Mouse (Mus musculus) MEL (cell line): ENCODE measurements around the gene Asprv1. TPM values are rescaled to one million over a fixed set of nuclear protein-coding genes. Genes with fewer than 3 reads are reported as not detected.
A peak's percentile ranks its signal among the peaks of the same experiment; 100 is the strongest.

Experiments used
- DNase-seq: peaks from one replicate; pipeline ENCODE4 v3.0.0; 2011; ENCODE audit warnings: low read depth, low spot score
- H3K27ac ChIP-seq: 2 replicates; pipeline ENCODE4 v1.5.1; 2012; ENCODE audit warnings: low read depth, mild to moderate bottlenecking, control low read depth, low read length, moderate library complexity; ENCODE audit not compliant: control insufficient read depth
- H3K27me3 ChIP-seq, 2 experiments: fragments of 150-350 bp in 1 of 2; sonication (generic) in 1 of 2; 2 replicates each; pipeline ENCODE4 v1.6.1; 2012; ENCODE audit warnings: low read length in 2 of 2, mild to moderate bottlenecking in 2 of 2, improper control_type of control experiment in 1 of 2, moderate library complexity in 1 of 2; ENCODE audit not compliant: insufficient read depth in 2 of 2, control insufficient read depth in 1 of 2
- H3K36me3 ChIP-seq, 2 experiments: 2 replicates each; pipeline ENCODE4 v1.6.1; 2012 to 2014; ENCODE audit warnings: low read length in 2 of 2, improper control_type of control experiment in 1 of 2, inconsistent platforms in 1 of 2, mild to moderate bottlenecking in 1 of 2; ENCODE audit not compliant: insufficient read depth in 2 of 2, control insufficient read depth in 1 of 2
- H3K4me1 ChIP-seq, 2 experiments: fragments of 150-350 bp in 1 of 2; sonication (generic) in 1 of 2; 2 replicates each; pipeline ENCODE4 v1.6.1; 2012; ENCODE audit warnings: low read length in 2 of 2, improper control_type of control experiment in 1 of 2, mild to moderate bottlenecking in 1 of 2; ENCODE audit not compliant: insufficient read depth in 2 of 2, control insufficient read depth in 1 of 2
- H3K4me3 ChIP-seq, 2 experiments: fragments of 150-350 bp in 1 of 2; sonication (generic) in 1 of 2; 2 replicates each; pipeline ENCODE4 v1.5.1; 2012; ENCODE audit warnings: low read depth in 2 of 2, low read length in 2 of 2, mild to moderate bottlenecking in 2 of 2, moderate library complexity in 2 of 2, control low read depth in 1 of 2, improper control_type of control experiment in 1 of 2; ENCODE audit not compliant: control insufficient read depth in 1 of 2, insufficient read depth in 1 of 2
- H3K79me2 ChIP-seq: 2 replicates; pipeline ENCODE4 v1.6.1; 2012; ENCODE audit warnings: mild to moderate bottlenecking, low read length, moderate library complexity; ENCODE audit not compliant: control insufficient read depth, poor library complexity, insufficient read depth
- H3K9ac ChIP-seq: 2 replicates; pipeline ENCODE4 v1.6.1; 2012; ENCODE audit warnings: low read depth, mild to moderate bottlenecking, control low read depth, low read length, moderate library complexity; ENCODE audit not compliant: control insufficient read depth, poor library complexity, severe bottlenecking
- H3K9me3 ChIP-seq: fragments of 150-350 bp; sonication (generic); replicated peaks from 2 replicates; pipeline ENCODE4 v1.6.1; 2012; ENCODE audit warnings: mild to moderate bottlenecking, low read length, improper control_type of control experiment, moderate library complexity; ENCODE audit not compliant: insufficient read depth
- BHLHE40 ChIP-seq: IDR thresholded peaks from 2 replicates; pipeline ENCODE4 v1.6.1; 2012; ENCODE audit warnings: low read depth, mild to moderate bottlenecking, inconsistent platforms, low read length, improper control_type of control experiment, borderline replicate concordance
- CHD1 ChIP-seq: IDR thresholded peaks from 2 replicates; pipeline ENCODE4 v1.6.1; 2012; ENCODE audit warnings: low read depth, mild to moderate bottlenecking, inconsistent platforms, low read length, improper control_type of control experiment
- CTCF ChIP-seq, 3 experiments: IDR thresholded peaks in 2 of 3; conservative IDR thresholded peaks in 1 of 3; 2 replicates each; pipeline ENCODE4 v1.5.1; 2011 to 2012; ENCODE audit warnings: low read length in 3 of 3, low read depth in 2 of 3, mild to moderate bottlenecking in 2 of 3, improper control_type of control experiment in 1 of 3, inconsistent platforms in 1 of 3, mixed read lengths in 1 of 3, moderate library complexity in 1 of 3; ENCODE audit not compliant: control insufficient read depth in 1 of 3, insufficient read depth in 1 of 3, poor library complexity in 1 of 3, severe bottlenecking in 1 of 3
- E2F4 ChIP-seq: IDR thresholded peaks from 2 replicates; pipeline ENCODE4 v1.6.1; 2011; ENCODE audit warnings: low read depth, low read length, improper control_type of control experiment, borderline replicate concordance
- ELF1 ChIP-seq: IDR thresholded peaks from 2 replicates; pipeline ENCODE4 v1.6.1; 2014; ENCODE audit warnings: low read depth, mild to moderate bottlenecking, inconsistent platforms, low read length, improper control_type of control experiment, moderate library complexity
- EP300 ChIP-seq, 2 experiments: IDR thresholded peaks; 2 replicates each; pipeline ENCODE4 v1.6.1; 2011; ENCODE audit warnings: improper control_type of control experiment in 2 of 2, low read length in 2 of 2, low read depth in 1 of 2, mild to moderate bottlenecking in 1 of 2
- GABPA ChIP-seq: IDR thresholded peaks from 2 replicates; pipeline ENCODE4 v1.6.1; 2012; ENCODE audit warnings: low read depth, mild to moderate bottlenecking, inconsistent platforms, low read length, improper control_type of control experiment, moderate library complexity
- HCFC1 ChIP-seq: IDR thresholded peaks from 2 replicates; pipeline ENCODE4 v1.6.1; 2012; ENCODE audit warnings: low read depth, mild to moderate bottlenecking, inconsistent platforms, low read length, improper control_type of control experiment, moderate library complexity
- JUND ChIP-seq: IDR thresholded peaks from 2 replicates; pipeline ENCODE4 v1.6.1; 2011; ENCODE audit warnings: low read depth, mild to moderate bottlenecking, improper control_type of control experiment, low read length
- KAT2A ChIP-seq: conservative IDR thresholded peaks from 2 replicates; pipeline ENCODE4 v1.6.1; 2012; ENCODE audit warnings: low read depth, low read length, improper control_type of control experiment, inconsistent platforms
- MAFK ChIP-seq: IDR thresholded peaks from 2 replicates; pipeline ENCODE4 v1.6.1; 2011; ENCODE audit warnings: low read depth, mild to moderate bottlenecking, low read length, improper control_type of control experiment, borderline replicate concordance
- MXI1 ChIP-seq: IDR thresholded peaks from 2 replicates; pipeline ENCODE4 v1.6.1; 2011; ENCODE audit warnings: mild to moderate bottlenecking, low read depth, low read length, improper control_type of control experiment
- MYB ChIP-seq: IDR thresholded peaks from 2 replicates; pipeline ENCODE4 v1.6.1; 2011; ENCODE audit warnings: mild to moderate bottlenecking, low read depth, low read length, improper control_type of control experiment
- MYC ChIP-seq: IDR thresholded peaks from 2 replicates; pipeline ENCODE4 v1.6.1; 2011; ENCODE audit warnings: low read depth, mild to moderate bottlenecking, low read length, improper control_type of control experiment, moderate library complexity
- NELFE ChIP-seq: IDR thresholded peaks from 2 replicates; pipeline ENCODE4 v1.6.1; 2011; ENCODE audit warnings: low read depth, low read length, improper control_type of control experiment
- NRF1 ChIP-seq: IDR thresholded peaks from 2 replicates; pipeline ENCODE4 v1.6.1; 2014; ENCODE audit warnings: low read depth, mild to moderate bottlenecking, inconsistent platforms, low read length, improper control_type of control experiment, moderate library complexity; ENCODE audit not compliant: poor library complexity, insufficient read depth, severe bottlenecking
- POLR2A ChIP-seq, 2 experiments: IDR thresholded peaks; 2 replicates each; pipeline ENCODE4 v1.6.1; 2011 to 2012; ENCODE audit warnings: low read length in 2 of 2, mild to moderate bottlenecking in 2 of 2, control low read depth in 1 of 2, improper control_type of control experiment in 1 of 2, low read depth in 1 of 2, moderate library complexity in 1 of 2; ENCODE audit not compliant: control insufficient read depth in 1 of 2, insufficient read depth in 1 of 2, poor library complexity in 1 of 2
- RAD21 ChIP-seq: IDR thresholded peaks from 2 replicates; pipeline ENCODE4 v1.6.1; 2011; ENCODE audit warnings: mild to moderate bottlenecking, low read depth, low read length, improper control_type of control experiment
- SIN3A ChIP-seq: IDR thresholded peaks from 2 replicates; pipeline ENCODE4 v1.6.1; 2012; ENCODE audit warnings: low read length, improper control_type of control experiment, inconsistent platforms
- SMC3 ChIP-seq: IDR thresholded peaks from 2 replicates; pipeline ENCODE4 v1.6.1; 2011; ENCODE audit warnings: low read depth, low read length, improper control_type of control experiment
- TAL1 ChIP-seq: IDR thresholded peaks from 2 replicates; pipeline ENCODE4 v1.6.1; 2012; ENCODE audit warnings: mild to moderate bottlenecking, inconsistent platforms, low read length, moderate library complexity, mixed read lengths
- TBP ChIP-seq: IDR thresholded peaks from 2 replicates; pipeline ENCODE4 v1.8.0; 2011; ENCODE audit warnings: low read depth, low read length, improper control_type of control experiment
- UBTF ChIP-seq: IDR thresholded peaks from 2 replicates; pipeline ENCODE4 v1.6.1; 2012; ENCODE audit warnings: low read depth, mild to moderate bottlenecking, inconsistent platforms, low read length, improper control_type of control experiment, moderate library complexity, borderline replicate concordance; ENCODE audit not compliant: insufficient read depth
- USF1 ChIP-seq: IDR thresholded peaks from 2 replicates; pipeline ENCODE4 v1.6.1; 2014; ENCODE audit warnings: low read depth, mild to moderate bottlenecking, inconsistent platforms, low read length, improper control_type of control experiment, moderate library complexity
- ZNF384 ChIP-seq: IDR thresholded peaks from 2 replicates; pipeline ENCODE4 v1.6.1; 2012; ENCODE audit warnings: low read depth, mild to moderate bottlenecking, inconsistent platforms, low read length, improper control_type of control experiment
- polyA plus RNA-seq, 2 experiments: library from polyadenylated mRNA; stranded (reverse) in 1 of 2; unstranded in 1 of 2; fragments of >175 nt in 1 of 2; fragments of >200 nt in 1 of 2; gene quantifications; 2 replicates each; pipeline versions ENCODE4 v1.2.1 to v1.2.4; 2012; ENCODE audit warnings: low replicate concordance in 2 of 2, low read depth in 1 of 2; ENCODE audit not compliant: insufficient read length in 2 of 2, insufficient read depth in 1 of 2, missing spikeins in 1 of 2
- total RNA-seq: library from RNA; depleted of rRNA; stranded (reverse); fragments of 300-350 nt; gene quantifications from 2 replicates; pipeline ENCODE4 v1.2.3, GENCODE M21; 2012

Gene Asprv1
- total and polyA plus RNA-seq, 3 experiments: not detected

DNA sequence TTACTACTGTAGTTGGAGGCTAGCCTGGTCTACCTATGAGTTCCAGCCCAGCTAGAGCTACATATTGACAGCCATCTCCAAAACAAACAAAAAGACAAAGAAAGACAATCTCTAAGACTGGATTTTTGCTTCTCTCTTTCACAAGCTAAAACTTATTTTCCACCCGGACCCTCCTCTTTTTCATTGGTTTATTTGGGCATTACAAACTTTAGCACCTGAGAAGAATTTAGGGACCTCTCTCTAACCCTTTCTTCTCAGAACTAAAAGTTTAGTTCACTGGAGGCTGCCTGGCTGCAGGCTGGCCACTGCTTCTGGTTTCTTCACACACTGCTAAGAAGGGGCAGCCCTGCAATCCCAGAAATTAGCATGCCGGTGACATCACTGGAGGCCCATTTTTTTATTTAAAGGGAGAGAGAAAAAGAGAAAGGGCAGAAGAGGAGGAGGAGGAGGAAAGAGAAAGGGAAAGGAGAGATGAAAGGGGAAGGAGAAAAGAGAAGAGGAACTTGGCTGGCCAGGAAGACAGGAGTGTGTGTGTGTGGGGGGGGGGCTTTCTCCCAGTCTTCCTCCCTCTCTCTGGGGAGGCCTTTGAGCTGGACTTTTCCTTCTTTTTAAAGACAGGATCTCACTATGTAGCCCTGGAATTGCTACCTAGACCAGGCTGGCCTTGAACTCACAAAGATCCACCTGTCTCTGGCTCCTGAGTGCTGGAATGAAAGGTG is 48.7 kb upstream of the Asprv1 start:
- peaks cover 3 to 6% of the 10 kb centered on the region in 2 experiments; a peak in 3 of 4 replicates for H3K4me1 ChIP-seq
- H3K27ac ChIP-seq: no peak overlapping the region
- no peak overlapping the region for H3K9ac ChIP-seq
- no peaks in the 10 kb centered on the region for H3K27me3 ChIP-seq
- no peaks in the 10 kb centered on the region for H3K36me3 ChIP-seq
- H3K79me2 ChIP-seq: no peaks in the 10 kb centered on the region
- DNase-seq: no peak
- no peaks in the 10 kb centered on the region for H3K9me3 ChIP-seq
- peak; percentile 16; the same call in 1 of the 2 replicates for TF ChIP-seq ZNF384
- TF ChIP-seq KAT2A: no peak
- no peak for TF ChIP-seq JUND
- no peak for TF ChIP-seq GABPA
- no peak for TF ChIP-seq CHD1
- no peak for TF ChIP-seq MAFK
- TF ChIP-seq, all 39 proteins: peak for 1
- H3K4me3 ChIP-seq: no peak overlapping the region

DNA sequence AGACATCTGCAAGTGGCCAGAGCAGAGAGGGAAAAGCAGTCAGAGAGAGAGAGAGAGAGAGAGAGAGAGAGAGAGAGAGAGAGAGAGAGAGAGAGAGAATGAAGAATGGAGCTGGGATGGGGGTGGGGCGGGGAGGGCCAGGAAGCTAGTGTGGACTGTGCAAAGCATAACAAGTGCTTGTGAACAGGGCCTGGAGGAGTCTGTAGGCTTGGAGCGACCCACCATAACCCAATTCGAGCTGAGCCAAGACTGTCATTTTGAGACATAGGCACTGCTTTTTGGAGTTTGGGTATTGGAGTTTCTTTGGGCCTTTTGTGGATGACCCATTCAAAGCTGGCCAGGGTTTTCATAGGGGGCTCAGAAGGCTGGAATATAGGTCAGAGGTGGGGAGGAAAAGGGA is 48.0 kb upstream of the Asprv1 start:
- Histone ChIP-seq H3K27ac (no peak overlapping the region), H3K9ac (no peak overlapping the region), H3K4me3 (no peak overlapping the region), H3K79me2 (no peaks in the 10 kb centered on the region), H3K36me3 (no peaks in the 10 kb centered on the region), H3K4me1 (peaks cover 3 to 11% of the 10 kb centered on the region in 2 experiments), H3K27me3 (no peaks in the 10 kb centered on the region), H3K9me3 (no peaks in the 10 kb centered on the region)
- TF ChIP-seq CHD1 (no peak), USF1 (no peak), NRF1 (no peak), CTCF (IDR thresholded peaks at IDR 0.05 in 2 of 3, conservative IDR thresholded peaks at IDR 0.05 in 1 of 3; ENCODE audit: control insufficient read depth in 1 of 3, insufficient read depth in 1 of 3, low read depth in 2 of 3, low read length in 3 of 3, poor library complexity in 1 of 3, severe bottlenecking in 1 of 3) (no peak), MXI1 (no peak), ZNF384 (no peak), SMC3 (no peak), RAD21 (no peak), SIN3A (no peak), GABPA (no peak), NELFE (no peak), KAT2A (no peak)
- no peak for DNase-seq

DNA sequence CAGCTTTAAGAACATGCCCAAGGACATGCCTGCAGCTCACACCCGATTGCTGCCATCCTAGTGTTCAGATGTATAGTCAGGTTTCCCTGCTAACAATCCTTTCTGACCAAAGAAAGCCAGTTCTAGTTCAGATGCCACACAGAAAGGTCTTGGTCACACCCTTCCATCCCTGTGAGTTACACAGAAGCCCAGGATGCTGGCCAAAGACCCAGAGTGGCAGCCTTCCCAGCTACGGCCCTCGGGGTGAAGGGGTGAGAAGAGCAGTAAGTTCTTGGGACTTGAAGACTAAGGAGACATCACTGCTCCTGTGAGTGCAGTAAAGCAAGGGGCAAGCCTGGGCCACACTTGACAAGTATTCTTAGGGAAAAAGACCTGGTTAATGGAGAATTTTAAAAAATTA is 44.8 kb upstream of the Asprv1 start:
- Histone ChIP-seq H3K4me1 (peaks cover 7 to 15% of the 10 kb centered on the region in 2 experiments), H3K27me3 (no peaks in the 10 kb centered on the region), H3K9me3 (no peaks in the 10 kb centered on the region), H3K4me3 (no peak overlapping the region), H3K79me2 (no peaks in the 10 kb centered on the region), H3K27ac (no peak overlapping the region), H3K9ac (no peak overlapping the region), H3K36me3 (0 out of 4 replicates have a peak, but pooled peaks cover 0 to 3% of the 10 kb centered on the region in 2 experiments)
- no peak for DNase-seq
- TF ChIP-seq TAL1 (no peak), HCFC1 (no peak), USF1 (no peak), POLR2A (IDR thresholded peaks at IDR 0.05; ENCODE audit: control insufficient read depth in 1 of 2, insufficient read depth in 1 of 2, low read depth in 1 of 2, low read length in 2 of 2, poor library complexity in 1 of 2) (no peak), JUND (no peak), EP300 (IDR thresholded peaks at IDR 0.05; ENCODE audit: low read depth in 1 of 2, low read length in 2 of 2) (no peak), TBP (no peak), MAFK (no peak), E2F4 (no peak), MYB (no peak), MYC (no peak), NRF1 (no peak), UBTF (no peak), GABPA (no peak), ELF1 (no peak), BHLHE40 (no peak)
